Mouse (Mus musculus) spleen, adult 2 months (tissue): ENCODE measurements around the gene Cspg4. TPM values are rescaled to one million over a fixed set of nuclear protein-coding genes. Genes with fewer than 3 reads are reported as not detected.
A peak's percentile ranks its signal among the peaks of the same experiment; 100 is the strongest.

Source experiments
- DNase-seq, 2 experiments: peaks; one replicate each; pipeline versions ENCODE4 v3.0.0 to v3.0.0-alpha.2; 2012 to 2021; ENCODE audit warnings: low spot score in 2 of 2, low read depth in 1 of 2
- H3K27ac ChIP-seq: fragments of 200-500 bp; 2 replicates; pipeline ENCODE4 v1.5.1; 2012; ENCODE audit warnings: low read length, inconsistent platforms; ENCODE audit not compliant: insufficient read depth
- H3K27me3 ChIP-seq: fragments of 200-500 bp; 2 replicates; pipeline ENCODE4 v1.6.1; 2012; ENCODE audit warnings: mild to moderate bottlenecking, moderate library complexity, low read length, inconsistent platforms; ENCODE audit not compliant: control insufficient read depth, insufficient read depth
- H3K36me3 ChIP-seq: fragments of 200-500 bp; 2 replicates; pipeline ENCODE4 v1.6.1; 2012; ENCODE audit warnings: mild to moderate bottlenecking, low read length, inconsistent platforms; ENCODE audit not compliant: control insufficient read depth, insufficient read depth
- H3K4me1 ChIP-seq: fragments of 200-500 bp; 2 replicates; pipeline ENCODE4 v1.6.1; 2011; ENCODE audit warnings: inconsistent platforms; ENCODE audit not compliant: control insufficient read depth, insufficient read depth, insufficient read length
- H3K4me3 ChIP-seq: fragments of 200-500 bp; 2 replicates; pipeline ENCODE4 v1.5.1; 2011; ENCODE audit warnings: mild to moderate bottlenecking, inconsistent platforms; ENCODE audit not compliant: insufficient read depth, insufficient read length; ENCODE audit errors: extremely low read depth
- CTCF ChIP-seq: fragments of 200-500 bp; IDR thresholded peaks from 2 replicates; pipeline ENCODE4 v1.5.1; 2011; ENCODE audit warnings: mild to moderate bottlenecking, inconsistent platforms; ENCODE audit not compliant: insufficient read depth, insufficient read length, insufficient replicate concordance; ENCODE audit errors: extremely low read depth
- POLR2A ChIP-seq: fragments of 200-500 bp; IDR thresholded peaks from 2 replicates; pipeline ENCODE4 v1.6.1; 2011; ENCODE audit warnings: low read depth, low read length, inconsistent platforms
- WGBS: fragments of 180-500 bp; shearing (Covaris S2); methylation state at CpG from one replicate; pipeline ENCODE4 v1.1.7; 2018; 5-methylcytosine and 5-hydroxymethylcytosine counted together
- polyA plus RNA-seq: library from polyadenylated mRNA; depleted of rRNA; stranded (reverse); fragments of >200 nt; gene quantifications from 2 replicates; pipeline ENCODE4 v1.2.3, GENCODE M21; 2012

Gene Cspg4
- polyA plus RNA-seq, 1 experiment: 1.3 TPM

- Histone ChIP-seq H3K4me3 (no peak overlapping the region), H3K4me1 (no peaks in the 10 kb centered on the region; the same call in 1 of the 2 replicates), H3K27me3 (no peaks in the 10 kb centered on the region), H3K27ac (no peak overlapping the region), H3K36me3 (no peaks in the 10 kb centered on the region)
- DNase-seq: peak; percentile 47 to 51
- TF ChIP-seq CTCF: peak; percentile 61; the same call in 1 of the 2 replicates
- TF ChIP-seq POLR2A: no peak
- 15% methylated on average over 14 of the region's 14 CpGs for WGBS
Observed at GRCm38 (mm10) chr9:56889817-56890216, 25.0 kb downstream of the Cspg4 start.

- Histone ChIP-seq H3K27me3 (no peaks in the 10 kb centered on the region), H3K36me3 (no peaks in the 10 kb centered on the region), H3K4me1 (no peaks in the 10 kb centered on the region; the same call in 1 of the 2 replicates), H3K27ac (no peak overlapping the region), H3K4me3 (no peak overlapping the region)
- no peak for DNase-seq
- no peak for TF ChIP-seq CTCF
- TF ChIP-seq POLR2A: no peak
- WGBS: 67% methylated on average over 11 of the region's 11 CpGs
Observed at GRCm38 (mm10) chr9:56890522-56891250, 25.9 kb downstream of the Cspg4 start.

GRCm38 (mm10) chr9:56891517-56892011 lies 26.7 kb downstream of the Cspg4 start:
- WGBS: 41% methylated on average over 12 of the region's 12 CpGs
- no peaks in the 10 kb centered on the region for H3K36me3 ChIP-seq
- TF ChIP-seq CTCF (peak; percentile 53; the same call in 1 of the 2 replicates), POLR2A (no peak)
- H3K27me3 ChIP-seq: no peaks in the 10 kb centered on the region
- H3K4me1 ChIP-seq: no peaks in the 10 kb centered on the region; the same call in 1 of the 2 replicates
- no peak overlapping the region for H3K27ac ChIP-seq
- H3K4me3 ChIP-seq: no peak overlapping the region
- DNase-seq: peak; percentile 47 to 57

GRCm38 (mm10) chr9:56892111-56892510 lies 27.3 kb downstream of the Cspg4 start:
- Histone ChIP-seq H3K4me3 (no peak overlapping the region), H3K4me1 (no peaks in the 10 kb centered on the region; the same call in 1 of the 2 replicates), H3K36me3 (no peaks in the 10 kb centered on the region), H3K27me3 (no peaks in the 10 kb centered on the region), H3K27ac (no peak overlapping the region)
- WGBS: 90% methylated on average over 10 of the region's 10 CpGs
- TF ChIP-seq CTCF (no peak), POLR2A (no peak)
- DNase-seq: no peak

- WGBS: 82% methylated on average over 8 of the region's 8 CpGs
- Histone ChIP-seq H3K4me3 (no peak overlapping the region), H3K27me3 (no peaks in the 10 kb centered on the region), H3K27ac (no peak overlapping the region), H3K36me3 (no peaks in the 10 kb centered on the region), H3K4me1 (no peaks in the 10 kb centered on the region; the same call in 1 of the 2 replicates)
- no peak for TF ChIP-seq CTCF
- no peak for TF ChIP-seq POLR2A
- no peak for DNase-seq
Observed at GRCm38 (mm10) chr9:56893313-56893712, 28.5 kb downstream of the Cspg4 start.

GRCm38 (mm10) chr9:56894006-56894405 lies 29.2 kb downstream of the Cspg4 start:
- H3K36me3 ChIP-seq: no peaks in the 10 kb centered on the region
- no peak overlapping the region for H3K27ac ChIP-seq
- WGBS: 8% methylated on average over 3 of the region's 3 CpGs
- no peak for DNase-seq
- no peaks in the 10 kb centered on the region; the same call in 1 of the 2 replicates for H3K4me1 ChIP-seq
- TF ChIP-seq CTCF (no peak), POLR2A (no peak)
- no peak overlapping the region for H3K4me3 ChIP-seq
- no peaks in the 10 kb centered on the region for H3K27me3 ChIP-seq

GRCm38 (mm10) chr9:56896779-56897178 lies 31.9 kb downstream of the Cspg4 start:
- WGBS: 96% methylated on average over 12 of the region's 12 CpGs
- H3K27ac ChIP-seq: no peak overlapping the region
- H3K36me3 ChIP-seq: no peaks in the 10 kb centered on the region
- H3K4me1 ChIP-seq: peaks cover 9% of the 10 kb centered on the region; the same call in 1 of the 2 replicates
- no peaks in the 10 kb centered on the region for H3K27me3 ChIP-seq
- TF ChIP-seq CTCF: no peak
- TF ChIP-seq POLR2A: no peak
- DNase-seq: no peak
- H3K4me3 ChIP-seq: no peak overlapping the region
